Mouse (Mus musculus) midbrain, embryonic 10.5 days (tissue): ENCODE measurements around the gene Slc45a1. TPM values are rescaled to one million over a fixed set of nuclear protein-coding genes. Genes with fewer than 3 reads are reported as not detected.

Experiments used
- DNase-seq: peaks from one replicate; pipeline ENCODE4 v3.0.0-alpha.2; 2017; ENCODE audit warnings: low spot score
- H3K27ac ChIP-seq: fragments of 300-500 bp; sonication (generic); replicated peaks from 2 replicates; pipeline ENCODE4 v1.5.1; 2016; ENCODE audit warnings: mild to moderate bottlenecking
- H3K27me3 ChIP-seq: fragments of 300-500 bp; sonication (generic); 2 replicates; pipeline ENCODE4 v1.6.1; 2016; ENCODE audit warnings: low read depth, mild to moderate bottlenecking; ENCODE audit not compliant: poor library complexity, severe bottlenecking
- H3K36me3 ChIP-seq: fragments of 300-500 bp; sonication (generic); 2 replicates; pipeline ENCODE4 v1.6.1; 2016; ENCODE audit warnings: mild to moderate bottlenecking, moderate library complexity
- H3K4me1 ChIP-seq: fragments of 300-500 bp; sonication (generic); 2 replicates; pipeline ENCODE4 v1.6.1; 2016
- H3K4me3 ChIP-seq: fragments of 300-500 bp; sonication (generic); 2 replicates; pipeline ENCODE4 v1.5.1; 2016; ENCODE audit warnings: mild to moderate bottlenecking, moderate library complexity
- H3K9me3 ChIP-seq: fragments of 300-500 bp; sonication (generic); replicated peaks from 2 replicates; pipeline ENCODE4 v1.6.1; 2016; ENCODE audit warnings: mild to moderate bottlenecking
- WGBS: fragments of 180-500 bp; shearing (Covaris S2); methylation state at CpG from one replicate; pipeline ENCODE4 v1.1.7; 2016; 5-methylcytosine and 5-hydroxymethylcytosine counted together
- polyA plus RNA-seq: library from polyadenylated mRNA; unstranded; fragments of >200 nt; fragmentation: Nextera tagmentation; extraction: Ambion mirVana; gene quantifications from 2 replicates; pipeline ENCODE4 v1.2.1, GENCODE M21; 2016

Gene Slc45a1
- polyA plus RNA-seq, 1 experiment from 2014 or later = 1.7 TPM

GRCm38 (mm10) chr4:150581931-150582723 lies 69.8 kb downstream of the Slc45a1 start:
- H3K9me3 ChIP-seq = no peaks in the 10 kb centered on the region
- peaks cover 31% of the 10 kb centered on the region for H3K4me1 ChIP-seq
- no peaks in the 10 kb centered on the region for H3K27me3 ChIP-seq
- WGBS = 84% methylated on average over 10 of the region's 10 CpGs
- H3K27ac ChIP-seq = no peak overlapping the region
- no peak overlapping the region for H3K4me3 ChIP-seq
- no peak for DNase-seq
- peaks cover 20% of the 10 kb centered on the region for H3K36me3 ChIP-seq

Other genes starting within 250 kb of the Slc45a1 start
- 23.4 and 25.2 TPM in 2 replicates for gene Errfi1, start 201.7 kb upstream of the Slc45a1 start, polyA plus RNA-seq